Mouse (Mus musculus) gastrocnemius, adult 8-10 months (tissue): ENCODE data around the gene Slc25a51. TPM values are rescaled to one million over a fixed set of nuclear protein-coding genes. Genes with fewer than 3 reads are reported as not detected.

ENCODE experiments used
- DNase-seq, 2 experiments: peaks; one replicate each; pipeline ENCODE4 v3.0.0; 2022; ENCODE audit warnings: low spot score in 2 of 2
- total RNA-seq, 4 experiments: library from RNA; stranded (reverse); gene quantifications; 2 replicates each; pipeline ENCODE4 v1.2.4; 2022

Gene Slc25a51
- 100 to 1,000 TPM in 2 of 4 experiments, 10 to 100 TPM in 2; 95.3 to 112 (median 98.9) TPM for total RNA-seq

GRCm38 (mm10) chr4:45408427-45409132 lies at the start of gene Slc25a51:
Slc25a51 (minus strand) TSS chr4:45408766.
- DNase-seq, result peak; percentile 62 to 82

GRCm38 (mm10) chr4:45457543-45457942 lies 49.0 kb upstream of the Slc25a51 start:
- no peak for DNase-seq

GRCm38 (mm10) chr4:45455001-45455400 lies 46.4 kb upstream of the Slc25a51 start:
- DNase-seq, result no peak

- no peak for DNase-seq
Measured at GRCm38 (mm10) chr4:45453271-45453851, 44.8 kb upstream of the Slc25a51 start.

- no peak for DNase-seq
Measured at GRCm38 (mm10) chr4:45452569-45453111, 44.1 kb upstream of the Slc25a51 start.

- DNase-seq, result no peak
Measured at GRCm38 (mm10) chr4:45449012-45449411, 40.4 kb upstream of the Slc25a51 start.

- no peak for DNase-seq
Measured at GRCm38 (mm10) chr4:45448481-45448880, 39.9 kb upstream of the Slc25a51 start.

GRCm38 (mm10) chr4:45447196-45447595 lies 38.6 kb upstream of the Slc25a51 start:
- peak; percentile 22 to 30 for DNase-seq

GRCm38 (mm10) chr4:45445235-45445634 lies 36.7 kb upstream of the Slc25a51 start:
- no peak for DNase-seq

GRCm38 (mm10) chr4:45444813-45445212 lies 36.2 kb upstream of the Slc25a51 start:
- peak in 1 of 2 experiments; percentile 40 for DNase-seq

- no peak for DNase-seq
Measured at GRCm38 (mm10) chr4:45443652-45444051, 35.1 kb upstream of the Slc25a51 start.

GRCm38 (mm10) chr4:45442237-45442636 lies 33.7 kb upstream of the Slc25a51 start:
- no peak for DNase-seq

GRCm38 (mm10) chr4:45441778-45442177 lies 33.2 kb upstream of the Slc25a51 start:
- DNase-seq, result no peak

GRCm38 (mm10) chr4:45439281-45439680 lies 30.7 kb upstream of the Slc25a51 start:
- DNase-seq, result no peak

GRCm38 (mm10) chr4:45437010-45437409 lies 28.4 kb upstream of the Slc25a51 start:
- DNase-seq, result no peak

GRCm38 (mm10) chr4:45436383-45436913 lies 27.9 kb upstream of the Slc25a51 start:
- no peak for DNase-seq

GRCm38 (mm10) chr4:45435899-45436298 lies 27.3 kb upstream of the Slc25a51 start:
- no peak for DNase-seq

GRCm38 (mm10) chr4:45434681-45435080 lies 26.1 kb upstream of the Slc25a51 start:
- DNase-seq, result no peak

GRCm38 (mm10) chr4:45434071-45434470 lies 25.5 kb upstream of the Slc25a51 start:
- DNase-seq, result no peak

GRCm38 (mm10) chr4:45431806-45432205 lies 23.2 kb upstream of the Slc25a51 start:
- DNase-seq, result no peak

GRCm38 (mm10) chr4:45431316-45431715 lies 22.8 kb upstream of the Slc25a51 start:
- no peak for DNase-seq

GRCm38 (mm10) chr4:45429451-45429850 lies 20.9 kb upstream of the Slc25a51 start:
- DNase-seq, result no peak
